Mouse (Mus musculus) spleen, postnatal 10 days (tissue): ENCODE results near the gene Rpl10a.
A peak's percentile ranks its signal among the peaks of the same experiment; 100 is the strongest.
"Not testable (repeated sequence)": the region's sequence is repeated elsewhere in the genome, so short reads cannot be mapped to it uniquely, and the experiment has no call there.

Experiments used
- DNase-seq, 2 experiments: peaks; one replicate each; pipeline ENCODE4 v3.0.0; 2021 to 2022; ENCODE audit warnings: low spot score in 2 of 2

Gene Rpl10a

DNA sequence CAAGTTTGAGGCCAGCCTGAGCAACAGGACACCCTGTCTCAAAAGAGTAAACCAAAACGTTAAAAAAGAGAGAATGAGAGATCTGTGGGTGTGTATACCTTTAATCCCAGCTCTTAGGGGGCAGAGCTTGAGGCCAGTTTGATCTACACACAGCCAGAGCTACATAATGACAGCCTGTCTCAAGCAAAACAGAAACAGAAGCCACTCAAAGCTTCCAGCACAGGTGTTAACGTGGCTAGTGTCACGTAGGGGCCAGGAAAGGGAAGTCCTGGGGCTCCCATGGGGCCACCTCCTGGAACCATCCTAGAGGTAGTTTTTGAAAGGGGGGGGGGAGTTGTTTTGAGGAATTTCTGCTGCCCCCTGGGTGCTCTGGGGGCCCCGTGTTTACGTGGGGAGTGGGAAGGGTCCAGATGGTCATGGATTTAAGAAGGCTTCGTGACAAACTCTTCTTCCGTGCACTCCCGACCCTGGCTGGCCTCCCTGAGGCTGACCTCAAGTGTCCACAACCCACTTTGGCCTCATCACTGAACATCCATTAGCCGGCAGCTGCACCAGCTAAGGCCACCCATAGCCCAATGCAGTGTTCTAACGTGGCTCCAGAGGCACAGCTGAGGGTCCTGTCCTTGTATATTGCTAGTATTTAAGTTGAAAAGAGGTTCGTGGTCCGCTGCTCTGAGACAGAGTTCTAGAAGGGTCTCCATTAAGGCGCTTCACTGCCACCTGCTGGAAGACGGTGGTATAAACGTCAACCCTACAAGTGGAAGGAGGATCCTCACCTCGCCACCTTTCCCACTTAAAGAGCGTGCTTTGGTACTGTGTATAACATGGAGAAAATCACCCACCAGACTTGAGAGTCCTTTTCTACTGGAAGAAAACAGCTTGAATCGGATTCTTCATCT lies 19.7 kb upstream of the Rpl10a start:
- peak; percentile 85 to 92 for DNase-seq

DNA sequence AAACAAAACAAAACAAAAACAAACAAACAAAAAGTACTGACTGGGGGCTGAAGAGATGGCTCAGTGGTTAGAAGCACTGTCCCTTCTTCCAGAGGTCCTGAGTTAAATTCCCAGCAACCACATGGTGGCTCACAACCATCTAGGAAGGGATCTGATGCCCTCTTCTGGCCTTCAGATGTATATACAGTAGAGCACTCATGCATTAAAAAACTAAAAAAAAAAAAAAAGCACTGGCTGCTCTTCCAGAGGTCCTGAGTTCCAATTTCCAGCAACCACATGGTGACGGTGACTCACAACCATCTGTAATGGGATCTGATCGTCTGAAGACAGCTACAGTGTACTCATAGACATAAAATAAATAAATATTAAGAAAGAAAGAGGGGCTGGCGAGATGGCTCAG lies 17.4 kb upstream of the Rpl10a start:
- DNase-seq: no peak

DNA sequence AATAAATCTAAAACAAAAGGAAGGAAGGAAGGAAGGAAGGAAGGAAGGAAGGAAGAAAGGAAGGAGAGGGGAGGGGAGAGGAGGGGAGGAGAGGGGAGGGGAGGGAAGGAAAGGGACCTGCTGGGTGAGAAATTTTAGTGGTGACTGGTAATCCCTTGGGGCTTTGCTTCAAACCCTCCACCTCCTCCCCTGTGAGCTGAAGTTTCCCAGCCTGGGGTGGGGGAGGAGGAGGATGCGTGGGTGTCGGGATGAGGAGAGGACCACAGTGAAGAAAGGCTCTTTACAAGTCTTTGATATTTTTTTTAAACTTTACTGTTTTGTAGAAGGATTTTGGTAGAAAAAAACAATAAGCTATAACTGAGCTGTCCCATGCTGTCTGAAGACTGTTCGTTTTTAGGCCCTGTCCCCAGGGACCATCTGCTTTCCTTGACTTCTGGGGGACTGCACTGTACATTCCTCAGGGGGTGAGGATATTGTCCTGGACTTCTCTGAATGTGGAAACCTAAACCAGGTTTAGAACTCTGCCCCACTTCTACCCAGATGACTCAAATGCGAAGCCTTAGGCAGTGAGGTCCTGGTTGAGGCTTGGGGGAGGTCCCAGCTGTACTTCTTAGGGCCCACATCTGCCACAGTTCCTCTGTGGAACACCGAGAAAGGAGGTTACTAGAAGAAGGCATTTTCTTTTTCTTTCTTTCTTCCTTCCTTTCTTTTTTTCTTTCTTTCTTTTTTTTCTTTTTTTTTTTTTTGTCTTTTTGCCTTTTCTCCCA lies 16.7 kb upstream of the Rpl10a start:
- DNase-seq: no peak

DNA sequence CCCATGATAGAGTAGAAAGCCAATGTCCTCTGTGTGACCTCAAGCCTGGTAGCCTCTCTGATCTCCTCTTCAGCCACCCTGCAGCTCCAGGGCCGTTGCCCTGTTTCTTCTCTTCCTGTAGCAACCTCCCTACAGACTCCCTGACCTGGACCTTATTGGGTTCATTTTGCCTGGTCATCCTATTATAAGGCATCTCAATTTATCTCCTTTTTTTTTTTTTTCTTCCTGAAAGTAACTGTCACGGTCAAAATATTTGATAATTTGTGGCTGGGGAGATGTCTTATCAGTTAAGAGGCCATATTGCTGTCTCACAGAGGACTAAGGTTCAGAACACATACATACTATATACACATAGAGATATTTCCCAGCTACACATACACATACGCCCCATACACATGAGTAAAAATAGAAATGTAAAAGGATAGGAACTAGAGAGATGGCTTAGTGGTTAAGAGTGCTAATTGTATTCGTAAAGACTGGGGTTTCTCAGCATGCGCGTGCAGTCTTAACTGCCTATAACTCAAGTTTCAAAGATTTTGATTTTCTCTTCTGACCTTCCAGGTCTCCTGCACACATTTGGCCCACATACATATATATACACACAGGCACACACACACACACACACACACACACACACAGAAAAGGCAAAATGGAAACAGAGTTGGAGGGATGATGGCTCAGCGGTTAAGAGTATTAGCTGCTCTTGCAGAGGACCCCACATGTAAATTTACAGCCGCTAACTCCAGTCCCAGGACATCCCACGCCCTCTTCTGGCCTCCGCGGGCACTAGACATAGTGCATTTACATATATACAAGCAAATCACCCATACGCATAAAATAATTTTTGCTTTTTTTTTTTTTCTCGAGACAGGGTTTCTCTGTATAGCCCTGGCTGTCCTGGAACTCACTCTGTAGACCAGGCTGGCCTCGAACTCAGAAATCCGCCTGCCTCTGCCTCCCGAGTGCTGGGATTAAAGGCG lies 15.7 kb upstream of the Rpl10a start:
- DNase-seq: peak; percentile 32 to 70

DNA sequence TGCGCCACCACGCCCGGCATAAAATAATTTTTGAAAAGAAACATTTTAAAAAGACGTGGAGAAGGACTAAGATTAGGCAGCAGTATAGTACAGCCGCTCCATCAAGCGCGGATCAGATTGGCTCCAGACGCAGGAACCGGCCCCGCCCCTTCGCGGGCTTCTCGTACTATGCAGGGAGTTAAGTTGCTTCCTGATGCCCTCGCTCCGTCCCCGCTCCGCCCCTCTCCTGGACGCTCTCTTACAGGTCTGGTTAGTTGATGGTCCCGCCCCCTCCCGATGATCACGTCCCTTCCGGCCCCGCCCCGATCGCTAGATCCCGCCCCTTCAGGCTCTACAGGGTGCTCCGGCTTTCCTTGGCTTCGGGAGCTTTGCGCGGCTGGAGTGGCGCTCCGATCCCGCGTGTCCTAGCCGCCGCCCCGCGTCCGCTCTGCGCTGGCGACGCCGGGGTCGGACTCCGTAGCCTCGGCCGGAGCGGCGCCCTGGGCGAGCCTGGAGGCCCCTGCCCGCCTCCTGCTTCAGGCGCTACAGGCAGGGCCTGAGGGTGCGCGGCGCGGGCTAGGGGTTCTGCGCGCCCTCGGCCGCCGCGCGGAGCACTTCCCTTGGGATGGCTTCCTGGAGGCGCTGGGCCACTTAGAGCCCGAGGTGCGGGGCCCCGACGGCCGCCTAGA lies 14.9 kb upstream of the Rpl10a start, which contains the start of gene Fance:
TSS of gene Fance (plus strand) at position 308 of the 668 bp plus-strand sequence.
- peak; percentile 89 to 99 for DNase-seq

DNA sequence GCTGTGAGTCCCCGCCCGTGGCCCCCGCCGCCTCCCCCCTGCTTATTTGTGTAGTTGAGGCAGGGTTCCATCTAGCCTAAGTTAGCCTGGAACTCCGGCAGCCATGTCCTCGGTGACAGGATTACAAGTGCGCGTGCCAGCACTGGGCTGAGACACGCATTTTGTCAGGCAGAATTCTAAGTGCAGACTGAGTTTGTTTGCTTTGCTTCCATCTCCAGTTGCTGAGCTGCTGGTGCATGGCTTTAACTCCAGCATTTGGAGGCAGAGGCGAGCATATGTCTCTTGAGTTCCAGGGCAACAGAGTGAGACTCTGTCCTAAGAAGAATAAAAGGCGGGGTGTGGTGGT lies 14.4 kb upstream of the Rpl10a start:
- peak in 1 of 2 experiments; percentile 47 for DNase-seq

DNA sequence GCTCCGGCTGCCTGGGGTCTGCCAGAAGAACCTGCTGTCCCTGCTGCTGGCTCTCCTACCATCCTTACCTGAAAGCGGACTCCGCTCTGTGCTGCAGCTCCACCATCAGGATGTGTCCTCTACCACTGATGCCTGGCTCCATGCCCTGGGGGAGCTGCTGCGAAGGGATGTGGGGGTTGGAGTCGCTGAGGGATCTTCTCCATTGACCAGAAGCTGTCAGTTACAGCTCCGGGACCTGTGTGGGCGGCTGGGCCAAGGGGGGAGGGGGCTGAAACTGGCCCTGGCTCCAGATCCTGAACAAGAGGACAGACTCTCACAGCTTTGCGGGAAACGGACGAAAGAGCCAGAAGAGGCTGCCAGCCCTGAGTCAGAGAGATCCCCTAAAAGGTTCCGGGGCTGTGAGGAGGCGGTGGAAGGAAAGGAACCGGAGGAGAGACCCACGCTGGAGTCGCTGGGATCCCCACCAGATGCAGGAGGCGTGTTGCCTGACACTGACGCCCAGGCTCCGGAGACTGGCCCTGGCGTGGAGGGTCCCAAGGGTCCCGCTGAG lies 12.6 kb upstream of the Rpl10a start:
- DNase-seq: no peak

DNA sequence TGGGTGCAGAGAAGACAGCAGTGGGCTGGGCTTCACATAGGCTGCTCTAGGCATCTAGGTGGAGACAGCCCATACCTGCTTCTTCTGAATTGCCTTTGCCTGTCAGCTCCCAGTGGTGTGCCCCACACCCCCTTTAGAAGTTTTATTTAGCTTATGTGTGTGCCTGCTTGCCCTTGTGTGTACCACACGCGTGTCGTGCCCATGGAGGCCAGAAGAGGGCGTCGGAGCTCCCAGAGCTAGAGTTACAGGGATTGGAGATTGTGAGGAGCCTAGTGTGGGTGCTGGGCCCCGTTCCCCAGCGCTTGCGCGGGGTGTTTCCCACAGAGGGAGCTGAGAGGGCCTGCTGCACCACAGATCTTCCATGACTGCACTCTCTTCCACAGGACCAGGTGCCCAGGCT lies 11.8 kb upstream of the Rpl10a start:
- DNase-seq: no peak

DNA sequence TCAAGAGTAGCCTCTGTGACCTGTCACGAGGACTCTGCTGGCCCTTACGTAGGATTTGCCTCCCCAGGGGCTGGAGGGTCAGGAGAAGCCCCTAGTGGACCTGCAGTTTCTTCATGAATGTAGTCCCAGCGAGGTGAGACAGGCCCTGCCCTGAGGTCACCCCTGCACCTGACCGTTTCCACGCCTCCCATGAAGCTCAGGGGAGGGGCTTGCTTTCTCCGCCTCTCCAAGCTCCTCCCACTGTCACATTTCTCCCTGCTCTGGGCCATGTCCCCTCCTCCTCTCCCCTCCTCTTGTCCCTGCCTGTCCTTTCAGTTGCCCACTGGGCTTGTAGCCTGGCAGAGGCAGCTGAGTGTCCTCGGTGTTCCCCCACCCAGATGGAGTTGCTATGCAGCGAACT lies 11.2 kb upstream of the Rpl10a start:
- no peak for DNase-seq

DNA sequence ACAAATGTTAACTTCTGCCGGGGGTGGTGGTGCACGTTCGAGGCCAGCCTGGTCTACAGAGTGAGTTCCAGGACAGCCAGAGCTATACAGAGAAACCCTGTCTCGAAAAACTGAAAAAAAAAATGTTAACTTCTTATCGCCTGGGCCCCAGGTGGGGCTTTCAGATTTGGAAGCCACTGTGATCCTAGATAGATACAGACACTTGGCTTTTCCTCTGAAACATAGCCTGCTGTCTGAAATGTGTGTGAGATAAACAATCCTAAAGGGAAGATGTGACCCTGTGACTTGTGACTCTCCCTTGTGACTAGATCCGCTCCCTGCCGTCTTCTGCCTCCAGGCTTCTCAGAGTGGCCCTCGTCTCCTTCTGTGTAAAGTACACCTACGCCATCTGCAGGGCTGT lies 10.5 kb upstream of the Rpl10a start:
- DNase-seq: no peak

DNA sequence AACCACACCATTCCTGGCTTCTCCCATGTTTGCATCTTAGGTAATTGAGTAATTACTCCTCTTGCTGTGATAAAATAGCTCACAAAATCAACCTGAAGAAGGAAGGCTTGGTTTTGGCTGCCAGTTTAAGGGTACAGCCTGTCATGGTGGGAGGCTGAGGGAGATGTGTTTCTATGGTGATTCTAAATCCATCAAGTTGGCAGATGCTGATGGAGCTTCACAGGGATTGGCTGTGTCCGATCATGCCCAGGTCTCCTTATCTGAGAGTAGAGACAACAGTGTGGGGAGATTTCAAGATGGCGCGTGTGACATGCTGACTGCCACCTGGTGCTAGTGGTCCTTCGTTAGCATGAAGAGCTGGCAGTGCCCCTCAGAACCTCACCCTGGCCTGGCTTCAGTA lies 6.6 kb upstream of the Rpl10a start:
- DNase-seq: no peak

DNA sequence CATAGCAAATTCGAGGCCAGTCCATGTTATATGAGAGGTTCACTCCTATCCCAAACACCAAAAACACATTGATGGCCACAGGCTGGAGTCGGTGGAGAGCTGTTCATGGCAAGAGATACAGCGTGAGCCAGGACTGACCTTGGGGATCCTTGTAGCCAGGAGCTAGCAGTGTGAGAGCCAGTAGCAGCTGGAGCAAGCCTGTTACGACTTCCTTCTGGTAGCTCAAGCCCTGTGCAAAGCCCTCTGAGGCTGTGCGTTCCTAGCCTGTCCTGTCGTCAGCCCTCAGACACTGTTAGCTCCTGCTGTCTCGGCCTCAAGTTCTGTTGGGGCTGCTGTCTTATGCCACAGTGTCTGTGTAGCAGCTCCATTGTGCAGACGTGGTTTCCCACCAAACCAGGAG lies 4.5 kb upstream of the Rpl10a start:
- no peak for DNase-seq

DNA sequence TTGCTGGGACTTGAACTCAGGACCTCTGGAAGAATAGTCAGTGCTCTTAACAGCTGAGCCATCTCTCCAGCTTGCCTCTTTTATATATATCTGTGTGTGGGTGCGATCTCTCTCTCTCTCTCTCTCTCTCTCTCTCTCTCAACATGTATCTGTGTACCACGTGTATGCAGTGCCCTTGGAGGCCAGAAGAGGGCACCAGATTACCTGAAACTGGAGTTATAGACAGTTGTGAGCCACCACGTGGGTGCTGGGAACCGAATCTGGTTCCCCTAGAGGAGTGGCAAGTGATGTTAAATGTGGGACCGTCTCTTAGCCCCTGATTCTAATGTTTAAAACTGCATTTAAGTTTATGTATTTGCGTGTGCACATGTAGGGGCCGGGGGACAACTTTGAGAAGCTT lies 3.9 kb upstream of the Rpl10a start:
- not testable (repeated sequence) for DNase-seq

DNA sequence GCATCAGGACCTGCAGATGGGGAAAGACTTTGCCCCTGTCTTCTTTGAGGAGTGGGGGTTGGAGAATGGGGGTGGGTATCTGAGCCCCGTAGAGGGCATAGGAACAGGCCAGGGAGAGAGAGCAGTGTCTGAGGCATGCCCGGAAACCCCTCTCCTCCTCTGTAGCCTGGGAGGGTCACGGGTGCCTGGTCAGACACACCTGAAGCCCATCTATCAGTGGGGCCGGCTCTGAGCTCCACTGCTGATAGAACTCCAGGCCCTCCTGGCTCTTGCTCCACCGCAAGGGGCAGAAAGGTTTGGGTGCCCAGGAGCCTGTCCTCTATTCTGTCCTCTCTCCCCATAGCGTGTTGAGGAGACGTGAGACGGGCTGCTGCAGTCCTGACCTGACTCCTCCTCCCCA lies 2.5 kb upstream of the Rpl10a start:
- DNase-seq: no peak

DNA sequence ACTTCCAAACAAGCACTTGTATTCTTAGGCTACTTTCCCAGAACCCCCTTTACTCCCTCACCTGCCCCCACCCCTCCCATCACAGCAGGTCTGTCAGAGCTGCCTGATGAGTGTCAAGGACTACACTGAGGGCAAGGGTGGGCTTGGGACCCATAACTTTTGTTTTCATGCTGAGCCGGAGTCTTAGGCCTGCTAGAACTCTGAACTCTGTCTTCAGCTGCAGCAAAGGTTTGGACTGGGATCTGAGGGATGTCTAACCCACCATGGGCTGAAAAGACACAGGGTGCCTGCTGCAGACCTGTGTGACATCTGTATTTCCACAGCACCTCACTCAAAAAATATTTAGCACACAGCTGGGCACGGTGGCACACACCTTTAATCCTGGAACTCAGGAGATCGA lies 1.3 kb upstream of the Rpl10a start:
- no peak for DNase-seq

DNA sequence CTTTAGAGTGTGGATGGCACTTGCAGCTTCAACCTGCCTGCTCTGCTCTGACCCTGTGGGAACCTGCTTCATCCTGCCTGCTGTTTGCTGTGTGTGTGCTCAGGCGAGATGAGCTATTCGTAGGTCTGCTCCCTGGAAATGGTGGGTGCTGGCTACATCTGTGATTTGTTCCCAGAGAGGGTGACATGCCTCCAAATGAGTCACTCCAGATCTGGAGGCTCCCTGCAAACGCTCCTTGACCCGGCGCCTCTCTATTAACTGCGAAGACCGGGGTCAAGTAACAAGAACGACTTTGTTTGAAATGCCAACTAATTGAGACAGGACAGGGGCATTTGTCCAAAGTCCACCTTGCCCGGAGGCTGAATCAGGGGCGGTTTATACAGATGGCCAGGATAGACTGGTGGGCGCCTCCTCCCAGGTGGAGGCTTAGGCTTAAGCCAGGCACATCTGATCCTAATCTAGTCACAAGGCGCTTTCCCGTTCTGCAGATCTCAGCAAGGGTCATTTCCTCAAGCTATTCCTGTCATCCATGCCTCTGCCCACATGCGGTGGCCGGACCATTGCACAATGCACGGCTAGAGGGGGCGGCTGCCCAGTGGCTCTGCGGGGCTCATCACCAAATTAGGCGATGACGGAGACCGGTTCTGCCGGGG lies 472 bp upstream of the Rpl10a start:
- DNase-seq: no peak

DNA sequence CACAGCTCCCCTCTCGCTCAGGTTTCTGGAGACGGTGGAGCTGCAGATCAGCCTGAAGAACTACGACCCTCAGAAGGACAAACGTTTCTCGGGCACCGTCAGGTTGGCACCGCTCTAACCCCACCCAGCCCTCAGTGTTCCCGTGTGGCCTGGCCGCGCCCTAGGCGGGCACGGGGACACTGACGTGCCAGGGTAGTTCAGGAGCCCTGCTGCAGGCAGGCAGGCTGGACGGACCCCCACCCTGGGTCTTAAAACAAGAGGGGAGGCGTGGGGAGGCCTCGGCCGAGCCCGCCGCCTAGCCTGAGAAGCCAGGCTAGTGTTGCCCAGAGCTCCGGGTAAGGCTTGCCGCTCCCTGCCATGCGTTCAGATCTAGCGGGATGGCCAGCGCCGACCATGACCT lies 675 bp downstream of the Rpl10a start:
- DNase-seq: no peak

DNA sequence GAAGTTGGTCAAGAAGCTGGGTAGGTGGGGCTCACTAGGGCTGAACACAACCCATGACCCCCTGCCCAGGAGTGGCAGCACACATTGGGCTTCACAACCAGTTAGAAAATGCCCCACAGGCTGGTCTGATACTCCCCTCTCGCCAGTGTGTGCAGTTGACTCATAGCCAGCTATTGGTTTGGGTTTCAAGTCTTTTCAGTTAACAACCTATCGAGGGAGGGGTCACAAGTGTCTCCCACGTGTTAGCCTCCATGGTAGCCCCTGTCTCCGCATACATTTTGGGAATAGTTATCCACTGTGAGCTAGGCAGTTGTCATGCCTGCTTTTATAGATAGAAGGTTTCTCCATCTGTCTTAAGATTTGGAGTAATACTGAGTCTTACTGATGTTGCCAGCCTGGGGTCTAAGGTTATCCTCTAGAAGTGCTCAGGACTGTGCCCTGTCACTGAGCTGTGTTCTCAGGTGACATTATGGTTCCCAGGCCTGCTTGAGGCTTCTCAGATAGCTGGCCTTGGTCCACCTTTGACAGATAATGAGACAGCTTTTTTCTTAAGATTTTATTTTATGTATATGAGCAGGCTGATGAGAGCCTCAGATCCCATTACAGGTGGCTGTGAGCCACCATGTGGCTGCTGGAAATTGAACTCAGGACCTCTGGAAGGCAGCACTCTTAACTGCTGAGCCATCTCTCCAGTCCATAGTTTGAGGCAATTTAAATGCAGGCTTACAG lies 1.4 kb downstream of the Rpl10a start:
- DNase-seq: no peak

DNA sequence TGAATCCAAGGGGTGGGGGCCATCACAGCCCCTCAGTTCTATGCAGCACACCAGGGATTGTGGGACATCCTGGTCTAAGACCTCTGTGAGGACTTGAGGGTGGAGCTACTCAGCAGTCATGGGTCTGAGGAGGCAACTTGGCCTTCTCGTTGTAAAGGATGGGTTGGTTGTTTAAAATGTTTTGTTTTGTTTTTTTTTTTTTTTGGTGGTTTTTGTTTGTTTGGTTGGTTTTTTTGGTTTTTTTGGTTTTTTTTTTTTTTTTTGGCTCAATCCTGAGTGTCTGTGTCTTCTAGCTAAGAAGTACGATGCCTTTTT lies 1.9 kb downstream of the Rpl10a start:
- DNase-seq: no peak

DNA sequence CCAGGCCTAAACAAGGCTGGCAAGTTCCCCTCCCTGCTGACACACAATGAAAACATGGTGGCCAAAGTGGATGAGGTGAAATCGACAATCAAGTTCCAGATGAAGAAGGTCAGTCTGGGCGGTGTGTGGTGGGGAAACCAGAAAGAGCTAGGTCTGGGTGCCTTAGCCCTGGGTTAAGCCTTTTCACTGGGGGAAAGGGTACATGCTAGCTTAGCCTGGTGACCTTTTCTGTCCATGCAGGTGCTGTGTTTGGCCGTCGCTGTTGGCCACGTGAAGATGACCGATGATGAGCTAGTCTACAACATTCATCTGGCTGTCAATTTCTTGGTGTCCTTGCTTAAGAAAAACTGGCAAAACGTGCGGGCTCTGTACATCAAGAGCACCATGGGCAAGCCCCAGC lies 2.3 kb downstream of the Rpl10a start:
- not testable (repeated sequence) for DNase-seq
